Mouse (Mus musculus): Measurements from ENCODE around the gene Klra10.
"Not testable (repeated sequence)": the region's sequence is repeated elsewhere in the genome, so short reads cannot be mapped to it uniquely, and the experiment has no call there.

The Klra10 gene

DNA sequence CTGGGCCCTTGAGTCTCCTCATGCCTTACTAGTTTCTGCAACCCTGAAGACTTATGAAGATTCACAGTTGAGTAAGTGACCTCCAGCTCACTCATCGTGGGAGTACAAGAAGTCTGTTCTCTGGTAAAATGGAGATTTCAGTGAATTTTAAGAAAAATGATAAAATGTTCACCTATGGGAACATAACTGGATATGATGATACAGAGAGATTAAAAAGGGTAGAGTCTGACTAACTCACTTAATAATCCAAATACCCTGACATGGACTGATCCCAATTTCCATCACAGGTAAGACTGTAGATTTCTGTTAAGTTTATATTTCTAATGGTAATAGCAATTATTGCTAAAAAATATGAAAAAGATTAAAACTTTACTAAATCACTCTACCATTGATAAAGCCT, at the start of gene Klra10:
Gene Klra10, minus strand, starts transcription at position 101 of the 400 bp plus-strand sequence.
- not testable (repeated sequence) for DNase-seq (ENCODE audit: inconsistent age in 2 of 2, low spot score in 1 of 2)

DNA sequence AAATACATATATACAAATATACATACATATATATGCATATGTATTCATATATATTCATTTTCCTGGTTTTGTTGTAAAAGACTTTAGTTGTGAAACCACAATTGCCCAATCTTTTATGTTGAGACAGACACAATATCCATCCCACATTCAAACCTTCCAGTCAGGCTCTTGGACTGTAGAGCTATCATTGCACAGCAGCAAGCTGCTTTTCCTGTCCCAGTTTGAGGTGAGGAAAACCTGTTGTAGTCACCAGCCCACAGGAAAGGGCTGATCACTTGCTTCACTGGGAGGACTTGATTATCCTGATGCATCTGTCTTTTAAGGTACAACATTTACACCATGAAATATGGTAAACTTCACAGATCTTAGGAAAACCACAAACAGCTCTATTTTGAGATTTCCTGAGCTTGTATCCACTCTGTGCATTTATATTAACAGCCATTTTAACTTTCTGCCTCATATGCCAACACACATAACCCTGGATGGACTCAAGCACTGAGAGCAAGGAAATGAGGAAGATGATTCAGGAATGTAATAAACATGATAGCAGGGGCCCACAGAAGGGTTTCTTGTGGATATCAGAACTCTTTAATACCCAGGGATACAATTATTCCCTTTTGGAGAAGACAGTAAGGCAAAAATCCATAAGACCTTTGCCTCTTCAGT, 6.4 kb upstream of the Klra10 start:
- no peak for DNase-seq (ENCODE audit: inconsistent age in 2 of 2, low spot score in 1 of 2)

DNA sequence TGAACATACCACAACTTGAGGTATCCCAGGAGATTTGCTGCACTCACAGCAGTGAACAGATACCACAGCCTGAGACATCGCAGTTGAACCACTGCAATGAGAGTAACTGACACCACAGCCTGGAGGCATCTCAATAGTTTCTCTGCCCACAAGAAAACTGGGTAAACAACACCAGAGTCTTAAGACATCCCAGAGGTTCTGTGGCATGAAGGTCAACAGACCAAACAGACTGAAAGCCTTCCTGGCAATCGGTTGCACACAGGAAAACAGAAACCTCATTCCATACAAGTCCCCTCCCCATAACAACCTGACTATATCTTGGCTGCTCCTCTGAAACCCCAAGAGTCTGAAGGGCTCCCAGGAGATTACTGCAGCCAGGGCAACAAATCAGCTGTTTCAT, 26.4 kb downstream of the Klra10 start:
- no peak for DNase-seq (ENCODE audit: inconsistent age in 2 of 2, low spot score in 1 of 2)

DNA sequence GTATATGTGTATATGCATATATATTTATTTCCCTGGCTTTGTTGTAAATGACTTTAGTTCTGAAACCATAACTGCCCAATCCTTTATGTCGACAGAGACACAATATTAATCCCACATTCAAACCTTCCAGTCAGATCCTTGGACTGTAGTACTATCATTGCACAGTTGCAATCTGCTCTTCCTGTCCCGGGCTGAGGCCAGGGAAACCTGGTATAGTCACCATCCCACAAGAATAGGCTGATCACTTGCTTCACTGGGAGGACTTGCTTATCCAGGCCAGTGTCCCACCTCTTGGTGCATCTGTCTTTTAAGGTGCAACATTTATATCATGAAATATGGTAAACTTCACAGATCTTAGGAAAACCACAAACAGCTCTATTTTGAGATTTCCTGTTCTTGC, 44.2 kb downstream of the Klra10 start:
- no peak for DNase-seq (ENCODE audit: inconsistent age in 2 of 2, low spot score in 1 of 2)

DNA sequence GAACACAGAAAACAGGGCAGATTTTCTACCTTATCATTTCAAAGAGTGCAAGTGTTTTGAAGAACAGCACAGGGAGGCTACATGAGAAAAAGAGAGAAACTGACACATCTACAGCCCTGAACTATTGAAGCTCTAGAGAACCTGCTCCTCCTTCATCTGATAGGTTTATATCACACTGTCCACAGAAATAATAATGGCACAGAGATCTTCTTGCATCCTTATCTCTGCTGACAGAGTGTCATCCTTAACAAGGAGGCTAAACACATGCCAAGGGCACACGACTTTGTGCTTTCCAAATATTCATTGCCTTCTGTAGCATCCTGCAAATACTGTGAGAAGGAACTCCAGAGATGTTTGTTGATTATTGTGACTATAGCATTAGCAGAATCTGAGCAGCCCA, 45.1 kb downstream of the Klra10 start:
- DNase-seq (ENCODE audit: inconsistent age in 2 of 2, low spot score in 1 of 2): no peak

DNA sequence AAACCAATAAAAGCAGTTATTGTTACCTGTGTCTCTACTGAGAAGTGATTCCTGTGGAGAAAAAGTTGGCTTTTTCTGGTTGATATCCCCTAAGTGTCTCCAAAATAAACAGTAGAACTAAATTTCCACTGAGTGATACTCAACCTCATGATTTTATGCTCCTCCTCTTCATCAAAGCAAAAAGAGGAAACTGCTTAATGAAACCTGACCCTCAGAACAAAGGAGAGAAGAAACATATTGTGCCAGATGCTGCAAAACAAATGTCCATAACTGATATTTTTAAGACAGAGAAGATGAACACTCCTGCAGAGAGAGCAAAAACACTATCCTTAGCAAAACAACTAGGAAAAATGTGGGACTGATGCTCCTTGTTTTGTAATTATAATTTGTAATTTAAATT, 48.5 kb downstream of the Klra10 start, which contains the start of gene Klra7:
Gene Klra7, minus strand, starts transcription at position 101 of the 400 bp plus-strand sequence.
- no peak for DNase-seq (ENCODE audit: inconsistent age in 2 of 2, low spot score in 1 of 2)
